Mouse (Mus musculus) telencephalon, adult 2 months (tissue): Measurements from ENCODE around the gene Bivm.

Source experiments
- DNase-seq: peaks from one replicate; pipeline ENCODE4 v3.0.0-alpha.2; 2011; ENCODE audit warnings: low read depth, low spot score

Bivm gene

DNA sequence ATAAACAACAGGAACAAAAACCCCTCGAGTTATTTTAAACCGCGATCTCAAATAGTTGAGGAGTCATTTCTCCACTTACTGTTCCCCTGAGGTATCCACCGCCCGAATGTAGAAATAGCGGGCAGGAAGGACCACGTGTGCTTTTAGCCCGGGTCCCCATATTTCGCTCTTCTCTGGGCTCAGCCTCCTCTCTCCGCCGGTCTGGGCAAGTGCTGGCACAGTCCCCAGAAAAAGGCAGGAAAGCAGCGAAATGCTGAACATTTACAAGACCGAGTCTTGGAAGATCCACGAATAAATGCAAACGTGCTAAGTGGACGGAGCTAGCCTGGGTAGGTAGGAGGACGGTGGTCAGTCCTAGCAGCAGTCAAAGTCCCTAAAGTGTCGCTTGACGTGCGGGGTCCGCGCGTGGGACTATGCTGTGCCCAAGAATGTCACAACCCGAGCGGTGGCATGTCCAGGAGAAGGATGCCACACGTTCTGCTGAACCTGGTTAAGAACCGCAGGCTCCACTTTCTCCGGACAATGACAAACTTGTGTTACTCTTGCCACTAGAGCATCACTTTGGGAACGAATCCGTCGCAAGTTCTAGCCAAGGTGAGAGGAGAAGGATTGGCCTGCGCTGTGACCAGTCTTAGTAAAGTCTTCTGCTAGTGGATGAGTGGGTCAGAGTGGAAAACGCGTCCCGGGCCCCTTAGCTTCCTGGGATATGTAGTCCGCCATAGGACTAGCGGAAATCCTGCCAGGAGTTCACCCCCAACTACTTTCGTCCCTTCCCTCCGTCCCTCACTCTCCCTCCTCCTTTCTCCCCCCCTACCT is at the start of gene Bivm, which contains the start of gene Kdelc1:
Gene Bivm, plus strand, starts transcription at position 719 of the 816 bp plus-strand sequence.
Gene Kdelc1, minus strand, starts transcription at position 570 of the 816 bp plus-strand sequence.
- peak; percentile 99 for DNase-seq

DNA sequence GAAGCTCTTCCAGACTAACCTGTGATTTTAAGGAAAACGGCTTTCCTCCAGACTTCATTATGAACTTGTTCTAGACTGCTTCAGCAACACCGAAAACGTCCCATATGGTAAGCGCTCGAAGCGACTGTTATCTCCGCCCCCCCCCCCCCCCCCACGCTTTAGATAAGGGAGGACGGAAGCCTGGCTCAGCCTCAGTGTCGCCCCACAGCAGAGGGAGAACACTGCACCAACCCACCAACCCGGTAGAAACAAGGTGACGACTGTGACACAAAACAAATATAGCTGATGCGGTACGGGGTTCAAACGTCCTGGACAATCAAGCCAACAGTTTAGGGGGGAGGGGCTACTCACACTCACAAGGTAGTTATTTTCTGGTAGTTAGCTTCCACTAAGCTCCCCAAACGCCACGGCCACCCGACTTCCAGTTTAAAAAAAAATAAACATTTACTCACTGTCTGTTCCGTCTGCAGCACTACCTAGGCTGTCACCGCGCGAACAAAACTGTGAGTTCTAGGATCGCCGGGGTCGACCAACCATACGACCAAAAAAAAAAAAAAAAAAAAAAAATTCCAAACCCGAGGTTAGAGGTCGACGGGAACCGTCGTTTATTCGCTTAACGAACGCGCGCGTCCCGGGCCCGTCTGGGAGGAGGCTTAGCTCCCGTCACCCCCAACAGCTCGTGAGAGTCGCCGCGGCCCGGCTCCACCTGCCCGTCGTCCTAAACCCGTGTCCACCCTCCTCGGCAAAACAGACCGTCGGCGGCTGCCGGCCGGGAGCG is 17.1 kb upstream of the Bivm start:
- no peak for DNase-seq

DNA sequence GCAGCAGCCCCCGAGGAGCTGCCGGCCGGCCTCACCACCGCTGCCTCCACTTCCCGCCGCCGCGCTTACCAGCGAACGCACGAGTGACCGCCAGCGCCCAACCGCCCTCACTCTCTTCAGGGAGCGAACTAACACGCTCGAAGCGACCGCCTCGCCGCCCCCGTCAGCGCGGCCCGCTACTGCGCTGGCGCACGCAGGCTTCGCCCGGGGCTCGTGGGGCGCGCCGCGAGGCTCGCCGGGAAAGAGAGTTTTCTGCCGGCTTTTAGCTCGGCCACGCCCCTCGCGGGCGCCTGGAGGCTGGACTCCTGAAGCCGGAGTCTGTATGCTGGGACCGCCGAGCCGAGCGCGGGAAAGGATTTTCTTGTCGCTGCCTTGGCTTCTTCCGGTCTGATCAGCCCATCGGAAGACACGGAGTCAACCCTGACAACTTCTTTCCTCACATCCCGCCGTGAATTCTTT is 16.5 kb upstream of the Bivm start, which contains the start of gene Tex30:
Gene Tex30, minus strand, starts transcription at position 183 of the 459 bp plus-strand sequence.
- DNase-seq = peak; percentile 93

DNA sequence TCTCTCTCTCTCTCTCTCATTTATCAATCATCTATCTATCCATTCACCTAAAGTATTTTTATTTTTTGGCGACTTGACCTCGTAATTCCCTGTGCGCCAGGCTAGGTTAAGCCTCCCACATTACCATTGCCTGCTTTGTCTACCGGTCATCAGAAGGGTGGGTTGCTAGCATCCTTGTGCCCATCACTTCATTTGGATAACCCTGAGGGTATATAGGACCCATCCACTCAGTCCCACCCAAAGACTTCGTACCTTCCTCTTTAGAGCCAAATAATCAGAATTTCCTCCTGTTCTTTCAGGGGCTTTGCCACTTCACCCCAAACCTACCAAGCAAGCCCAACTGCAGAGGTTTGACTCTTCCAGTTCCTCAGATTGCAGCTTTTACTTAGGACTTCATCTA is 15.8 kb upstream of the Bivm start:
- DNase-seq = no peak

DNA sequence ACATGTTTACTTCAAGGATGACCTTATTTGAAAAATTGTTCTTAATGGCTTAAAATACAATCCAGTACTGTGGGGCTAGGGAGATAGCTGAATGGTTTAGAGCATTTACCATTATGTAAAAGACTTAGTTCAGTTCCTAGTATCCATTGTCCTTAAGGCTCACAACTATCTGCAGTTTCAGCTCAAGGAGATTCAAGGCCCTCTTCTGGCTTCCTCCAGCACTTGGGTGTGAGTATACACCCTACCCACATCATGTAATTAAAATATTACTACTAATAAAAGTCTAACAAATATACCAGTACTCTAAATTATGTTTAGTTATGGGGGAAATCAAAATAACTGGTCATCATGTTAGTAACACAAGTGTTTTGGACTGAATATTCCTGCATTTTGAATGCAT is 1.2 kb upstream of the Bivm start:
- no peak for DNase-seq

DNA sequence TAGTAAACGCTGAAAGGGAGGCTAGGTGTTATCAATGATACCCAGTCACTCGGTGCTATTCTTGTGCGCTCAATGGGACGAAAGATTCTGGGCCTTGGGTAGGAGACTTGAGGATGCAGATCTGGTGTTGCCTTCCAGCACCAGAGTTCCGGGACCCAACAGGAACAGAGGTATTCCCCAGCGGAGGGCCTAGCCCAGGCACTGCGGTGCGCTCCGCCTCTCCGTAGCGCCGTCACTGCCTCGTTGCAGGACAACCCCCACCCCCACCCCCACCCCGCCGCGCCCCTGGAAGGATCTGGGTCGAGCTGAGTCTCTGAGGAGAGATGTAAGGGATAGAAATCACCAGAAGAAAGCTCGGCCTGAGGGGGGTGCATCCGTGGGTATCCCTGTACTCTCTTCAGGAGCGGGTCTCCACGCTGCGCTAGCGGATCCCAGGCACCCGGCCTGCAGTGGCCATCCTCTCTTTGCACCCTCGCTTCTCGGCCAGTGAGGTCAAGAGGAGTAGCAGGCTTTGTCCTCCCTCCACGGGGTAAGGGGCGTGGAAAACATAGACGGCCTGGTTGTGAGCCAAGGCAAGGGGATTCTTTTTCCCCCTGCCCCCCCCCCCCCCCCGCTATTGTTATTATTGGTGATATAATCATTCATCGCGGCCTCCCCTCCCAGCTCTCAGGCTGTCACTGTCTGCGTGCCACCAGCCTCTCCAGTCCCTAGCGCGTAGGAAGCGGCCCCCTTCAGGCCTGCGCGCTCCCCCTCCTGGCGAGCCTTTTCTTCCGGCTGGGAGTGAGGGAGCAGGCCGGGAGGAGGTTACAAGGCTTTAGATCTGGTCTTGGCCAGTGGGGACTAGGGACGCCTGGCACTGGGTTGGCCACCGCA is 680 bp downstream of the Bivm start:
- DNase-seq = peak; percentile 74

DNA sequence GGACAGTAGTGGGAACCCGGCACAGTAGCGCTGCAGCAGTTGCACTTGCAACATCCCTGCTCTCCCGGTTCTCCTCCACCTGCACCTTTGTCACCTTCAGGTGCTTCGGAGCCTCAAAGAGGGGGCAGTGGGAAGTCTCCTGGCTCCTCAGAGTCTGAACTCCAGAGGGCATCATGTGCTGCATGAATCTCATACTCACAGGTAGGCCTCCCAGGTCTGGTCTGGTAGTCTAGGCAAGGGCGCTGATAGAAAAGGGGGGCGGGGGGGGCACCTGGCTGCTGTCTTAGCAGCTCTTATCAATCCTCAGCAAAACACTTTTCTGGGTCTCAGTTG is 1.3 kb downstream of the Bivm start:
- no peak for DNase-seq

DNA sequence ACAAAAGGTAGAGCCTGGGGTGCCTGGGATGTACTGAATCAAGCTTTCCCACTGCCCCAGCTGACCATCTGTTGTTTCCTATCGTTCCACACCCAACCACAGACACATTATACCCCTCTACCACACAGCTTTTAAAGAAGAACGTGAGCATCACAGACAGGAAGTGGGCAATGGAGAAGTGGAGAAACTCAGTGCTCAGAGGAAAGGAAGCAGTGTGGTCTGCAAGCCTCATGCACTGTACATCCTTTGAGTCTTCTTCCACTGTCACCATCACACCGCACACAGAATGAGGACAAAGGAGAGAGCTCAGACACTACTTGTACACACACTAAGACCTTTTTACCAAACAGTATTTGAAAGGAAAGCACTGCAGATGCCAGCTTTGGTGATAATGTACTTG is 3.5 kb downstream of the Bivm start:
- DNase-seq = no peak

DNA sequence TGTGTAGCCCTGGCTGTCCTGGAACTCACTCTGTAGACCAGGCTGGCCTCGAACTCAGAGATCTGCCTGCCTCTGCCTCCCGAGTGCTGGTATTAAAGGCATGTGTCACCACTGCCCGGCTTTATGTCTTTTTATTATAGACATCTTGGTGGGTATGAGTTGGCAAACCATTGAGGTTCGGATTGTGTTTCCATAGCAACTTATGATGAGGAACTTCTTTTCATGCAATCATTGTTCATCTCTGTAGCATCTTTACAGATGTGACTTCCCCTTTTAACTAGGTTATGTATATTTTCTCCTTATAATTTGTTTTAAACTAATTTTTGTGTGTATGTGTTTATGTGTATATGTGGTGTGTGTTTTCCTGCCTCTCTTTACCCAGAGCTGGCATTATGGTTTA is 6.8 kb downstream of the Bivm start:
- no peak for DNase-seq

DNA sequence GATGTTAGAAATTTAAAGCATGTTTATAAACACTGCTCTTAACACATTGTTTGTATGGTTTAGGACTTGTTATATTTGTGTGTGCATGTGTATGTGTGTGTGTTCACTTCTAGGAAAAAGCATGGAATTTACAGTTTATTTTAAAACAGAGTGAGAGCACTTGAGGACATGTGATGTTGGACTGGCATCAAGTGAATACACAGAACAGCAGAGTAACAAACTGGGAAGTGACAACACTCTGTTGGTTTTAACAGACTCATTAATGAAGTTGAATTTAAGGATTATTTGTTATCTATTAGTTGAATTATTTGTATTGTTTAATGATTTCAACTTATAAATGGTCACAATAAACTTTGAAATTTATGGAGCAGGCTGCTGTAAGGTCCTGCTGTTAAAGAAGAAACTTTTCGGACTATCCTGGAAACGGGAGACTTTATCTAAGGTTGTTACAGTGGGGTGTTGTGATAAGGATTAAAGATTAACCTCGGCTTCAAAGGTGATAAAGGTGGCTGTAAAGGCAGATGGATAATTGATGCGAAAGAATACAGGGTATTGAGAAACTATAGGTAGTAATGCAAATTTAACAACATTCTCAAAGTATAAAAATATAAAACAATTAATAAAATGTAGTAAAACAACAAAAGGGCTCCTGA is 11.3 kb downstream of the Bivm start:
- DNase-seq = no peak

DNA sequence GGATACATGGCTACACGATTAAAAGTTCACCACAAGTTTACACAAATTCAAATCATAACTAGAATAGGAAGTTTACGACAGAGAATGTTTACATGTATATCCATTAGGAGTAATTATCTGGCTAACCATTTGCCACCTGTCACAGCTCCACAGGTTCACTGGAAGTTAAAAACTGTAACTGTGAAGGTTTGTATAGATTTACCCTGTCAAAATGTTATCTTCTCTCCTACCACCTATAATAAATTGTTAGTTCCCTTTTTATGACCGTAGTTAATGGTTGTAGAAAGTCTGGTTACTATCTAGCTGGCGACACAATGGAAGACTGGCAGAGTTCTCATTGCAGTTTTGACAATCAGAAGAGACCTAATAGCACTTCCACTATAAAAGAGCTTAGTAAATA is 21.5 kb downstream of the Bivm start:
- no peak for DNase-seq

DNA sequence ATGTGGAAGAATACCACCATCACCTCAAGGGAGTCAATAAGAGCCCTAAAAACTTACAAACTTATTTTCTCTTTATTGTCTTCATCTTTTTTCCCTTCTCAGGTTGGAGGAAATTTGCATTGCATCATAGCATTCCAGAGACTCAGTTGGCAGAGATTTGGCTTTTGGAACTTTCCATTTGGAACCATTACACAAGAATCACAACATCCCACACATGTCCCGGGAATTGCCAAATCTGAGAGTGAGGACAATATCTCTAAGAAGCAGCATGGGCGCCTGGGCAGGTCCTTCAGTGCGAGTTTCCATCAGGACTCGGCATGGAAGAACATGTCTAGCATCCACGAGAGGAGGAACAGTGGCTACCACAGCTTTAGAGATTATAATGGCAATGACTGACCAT is 24.0 kb downstream of the Bivm start:
- DNase-seq = no peak

DNA sequence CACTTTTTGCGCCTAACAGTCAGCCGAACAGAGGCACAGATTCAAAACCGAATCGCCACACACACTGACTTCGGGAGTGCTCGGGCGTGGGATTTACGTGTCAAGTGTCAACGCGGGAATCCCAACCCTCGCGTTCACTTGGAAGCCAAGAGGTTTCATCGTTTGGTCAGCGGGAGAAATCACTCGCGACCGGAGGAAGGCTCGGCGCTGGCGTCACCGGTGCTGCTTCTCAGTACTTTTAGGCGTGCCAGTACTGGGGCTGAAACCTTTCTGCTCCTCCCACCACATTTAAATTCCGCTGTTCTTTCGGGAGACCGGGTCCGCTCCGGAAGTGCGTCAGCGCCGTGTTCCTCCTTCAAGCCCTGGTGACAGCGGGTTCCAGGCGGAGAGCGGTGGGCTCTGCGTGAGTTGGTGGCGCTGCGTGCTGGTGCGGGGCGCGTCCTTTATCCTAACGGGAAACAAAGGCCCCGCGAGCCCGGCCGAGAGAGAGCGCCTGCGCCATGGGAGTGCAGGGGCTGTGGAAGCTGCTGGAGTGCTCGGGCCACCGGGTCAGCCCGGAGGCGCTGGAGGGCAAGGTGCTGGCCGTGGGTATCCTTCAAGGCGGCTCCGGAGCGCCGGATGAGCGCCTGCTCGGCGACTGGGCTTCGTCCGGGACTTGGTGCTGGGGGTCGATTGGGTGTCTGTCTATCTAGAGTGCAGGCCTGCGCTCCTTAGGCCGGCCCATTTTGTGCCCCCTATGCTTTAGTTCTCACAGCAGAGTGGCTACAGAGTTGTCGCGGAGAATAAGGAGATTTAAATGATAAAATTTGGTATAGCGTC is 29.0 kb downstream of the Bivm start, which contains the start of gene Ercc5:
Gene Ercc5, plus strand, starts transcription at position 182 of the 819 bp plus-strand sequence.
- DNase-seq = peak; percentile 88

DNA sequence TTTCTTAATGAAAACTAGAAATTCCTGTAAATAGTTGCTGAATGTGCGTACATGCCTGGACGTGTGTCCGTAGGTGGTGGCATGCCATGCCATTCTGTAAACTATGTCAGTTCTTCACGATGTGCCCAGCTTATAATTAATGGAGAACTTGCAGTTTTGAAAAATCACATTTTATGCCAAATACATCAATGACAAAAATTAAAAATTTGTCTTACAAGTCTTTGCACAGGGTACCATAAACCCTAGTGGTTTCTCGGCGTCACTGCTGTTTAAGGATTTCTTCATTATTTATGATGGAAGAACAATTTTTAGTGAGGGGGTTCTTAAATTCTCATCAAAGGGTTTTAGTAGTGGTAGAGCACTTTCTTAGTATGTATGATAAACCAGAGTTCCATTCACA is 29.9 kb downstream of the Bivm start:
- no peak for DNase-seq

DNA sequence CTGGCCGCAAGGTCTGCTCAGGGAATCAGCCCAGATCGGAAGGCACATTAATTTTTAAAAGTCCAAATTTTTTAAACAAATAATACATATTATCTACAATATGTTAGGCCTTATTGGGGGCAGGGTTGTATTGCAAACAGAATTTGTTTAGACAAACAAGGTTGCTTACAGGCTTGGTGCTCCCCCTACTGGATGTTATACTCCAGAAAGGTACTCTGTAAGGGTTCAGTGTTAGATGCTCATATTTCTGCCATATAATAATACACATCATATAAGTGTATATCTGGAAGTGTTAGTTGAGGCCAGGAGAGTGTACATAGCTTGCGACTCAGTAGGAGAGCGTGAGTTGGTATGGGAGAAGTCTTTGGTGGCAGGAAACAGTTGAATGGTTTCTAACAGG is 36.5 kb downstream of the Bivm start:
- DNase-seq = no peak

DNA sequence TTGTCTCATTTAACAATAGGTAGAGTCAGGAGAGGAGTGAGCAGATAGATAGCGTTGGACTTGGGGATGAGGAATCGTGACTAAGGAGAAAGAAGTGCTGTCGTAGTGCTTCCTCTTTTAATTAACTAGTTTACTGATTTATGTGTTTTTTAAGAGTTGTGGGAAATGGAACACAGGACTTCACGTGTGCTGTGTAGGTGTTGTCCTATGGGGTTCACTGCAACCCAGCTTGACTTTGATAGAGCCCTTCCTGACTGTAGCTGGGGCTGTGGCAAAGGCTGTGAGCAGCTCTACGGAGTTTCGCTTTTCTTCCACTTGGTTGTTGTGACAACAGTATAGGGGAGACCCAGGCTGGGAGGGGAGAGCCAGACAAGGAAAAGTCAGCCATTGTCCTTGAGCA is 39.6 kb downstream of the Bivm start:
- DNase-seq = no peak

DNA sequence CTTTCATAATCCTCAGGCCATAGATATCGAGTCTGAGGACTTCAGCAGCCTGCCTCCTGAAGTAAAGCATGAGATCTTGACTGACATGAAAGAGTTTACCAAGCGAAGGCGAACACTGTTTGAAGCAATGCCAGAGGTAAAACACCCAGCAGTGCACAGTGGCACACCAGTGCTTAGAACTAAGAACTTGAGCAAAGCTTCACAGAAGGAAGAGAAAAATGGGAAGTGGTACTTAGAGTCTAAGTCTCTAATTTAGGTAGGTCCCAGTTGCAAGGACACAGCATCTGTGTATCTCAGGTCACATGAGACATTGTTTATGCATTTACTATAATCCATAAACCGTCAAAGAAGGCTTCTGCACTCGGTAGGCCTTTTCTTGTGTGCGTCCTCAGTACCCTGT is 43.1 kb downstream of the Bivm start:
- DNase-seq = no peak

DNA sequence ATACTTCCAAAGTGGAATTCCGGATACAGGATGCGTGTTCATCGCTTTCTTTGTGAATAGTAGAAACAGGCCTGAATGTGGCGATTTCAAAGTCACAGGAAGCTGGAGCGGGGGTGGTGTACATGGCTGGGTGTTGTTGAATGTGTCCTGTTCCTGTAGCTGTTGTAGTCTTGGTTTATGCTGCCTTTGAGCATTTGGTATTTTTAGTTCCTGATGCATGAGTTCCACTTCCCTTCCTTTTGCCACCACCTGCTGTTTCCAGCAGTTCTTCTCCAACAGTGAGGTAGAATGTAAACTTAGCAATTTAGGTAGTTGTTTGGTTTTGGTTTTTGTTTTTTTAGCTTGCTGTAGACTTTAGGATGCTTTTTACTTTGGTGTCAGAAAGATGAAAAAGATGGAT is 43.6 kb downstream of the Bivm start:
- DNase-seq = no peak

DNA sequence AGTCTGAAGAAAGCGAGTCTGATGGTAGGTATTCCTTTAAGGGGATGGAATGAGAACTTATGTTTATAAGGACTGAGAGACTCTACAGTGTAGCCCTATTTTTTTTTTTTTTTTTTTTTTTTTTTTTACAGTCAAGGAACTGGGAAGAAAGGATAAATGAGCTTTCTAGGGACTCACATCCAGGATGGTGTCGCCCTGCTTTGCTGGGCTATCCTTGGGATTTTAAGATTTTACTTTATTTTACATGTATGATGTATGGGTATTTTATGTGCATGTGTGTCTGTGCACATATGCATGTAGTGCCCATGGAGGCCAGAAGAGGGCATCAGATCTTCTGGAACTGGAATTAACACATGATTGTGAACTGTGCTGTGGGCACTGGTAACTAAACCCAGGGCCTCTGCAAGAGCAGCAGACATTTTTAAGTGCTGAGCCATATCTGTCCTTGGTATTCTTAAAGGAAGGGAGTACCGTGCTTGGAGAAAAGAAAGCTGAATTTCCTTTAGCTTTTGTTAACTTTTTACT is 49.2 kb downstream of the Bivm start:
- no peak for DNase-seq

DNA sequence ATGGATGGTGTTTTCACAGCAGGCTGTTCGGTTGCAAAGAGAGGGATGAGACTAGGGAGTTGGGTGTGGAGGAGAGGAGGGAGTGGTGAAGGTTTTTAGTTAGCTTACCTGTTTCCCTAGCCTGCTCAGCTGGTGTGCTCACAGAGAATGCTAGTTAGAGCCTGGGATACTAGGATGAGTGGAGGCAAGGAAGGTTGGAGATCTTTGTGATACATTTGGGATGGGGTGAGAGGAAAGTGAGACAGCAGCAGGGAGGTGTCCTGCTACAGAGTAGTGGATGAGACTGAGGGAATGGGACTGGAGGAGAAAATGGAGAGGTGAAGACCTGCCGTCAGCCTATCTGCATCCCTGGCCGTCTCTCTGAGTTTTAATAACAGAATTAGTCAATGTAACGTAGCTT is 53.9 kb downstream of the Bivm start:
- DNase-seq = no peak
